Mouse (Mus musculus): ENCODE data around the gene Jagn1. TPM values are rescaled to one million over a fixed set of nuclear protein-coding genes. Genes with fewer than 3 reads are reported as not detected.

The Jagn1 gene
- polyA plus RNA-seq, 1 experiment from 2014 or later = 111 TPM

DNA sequence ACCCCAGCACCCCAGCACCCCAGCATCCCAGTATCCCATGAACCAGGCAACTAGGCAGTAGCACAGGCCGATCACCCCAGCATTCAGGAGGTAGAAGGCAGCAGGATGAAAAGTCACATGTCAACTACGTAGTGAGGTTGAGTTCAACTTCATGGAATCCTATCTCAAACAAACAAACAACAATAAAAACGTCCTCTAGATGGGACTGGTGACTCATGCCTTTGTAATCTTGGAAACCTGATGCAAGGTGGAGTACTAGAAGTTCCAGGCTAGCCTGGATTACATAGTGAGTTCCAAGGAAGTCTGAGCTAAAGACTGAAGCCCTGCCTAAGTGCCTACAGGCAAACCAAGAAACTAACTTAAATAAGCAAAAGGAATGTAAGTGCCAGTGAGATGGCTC is 11.5 kb upstream of the Jagn1 start:
- no peak overlapping the region for H3K27ac ChIP-seq
- DNase-seq (ENCODE audit: low spot score) = no peak
- H3K4me3 ChIP-seq (replicated peaks; ENCODE audit: low read depth, low read length) = no peak overlapping the region
- TF ChIP-seq CTCF (IDR thresholded peaks at IDR 0.05; ENCODE audit: low read depth) = no peak
- H3K9me3 ChIP-seq (replicated peaks; ENCODE audit: low read length) = no peaks in the 10 kb centered on the region
- ATAC-seq (replicated peaks; ENCODE audit: low FRiP score, low read depth) = no peak
- H3K36me3 ChIP-seq (ENCODE audit: insufficient read depth, low read length) = no peaks in the 10 kb centered on the region
- H3K9ac ChIP-seq (ENCODE audit: low read depth, low read length) = no peak overlapping the region
- 41% methylated on average over 3 of the region's 3 CpGs for WGBS
- H3K4me2 ChIP-seq (ENCODE audit: low read length) = no peak overlapping the region
- H3K4me1 ChIP-seq (replicated peaks; ENCODE audit: insufficient read depth, low read length) = no peaks in the 10 kb centered on the region
- no peaks in the 10 kb centered on the region for H3K27me3 ChIP-seq (ENCODE audit: insufficient read depth, low read length)

DNA sequence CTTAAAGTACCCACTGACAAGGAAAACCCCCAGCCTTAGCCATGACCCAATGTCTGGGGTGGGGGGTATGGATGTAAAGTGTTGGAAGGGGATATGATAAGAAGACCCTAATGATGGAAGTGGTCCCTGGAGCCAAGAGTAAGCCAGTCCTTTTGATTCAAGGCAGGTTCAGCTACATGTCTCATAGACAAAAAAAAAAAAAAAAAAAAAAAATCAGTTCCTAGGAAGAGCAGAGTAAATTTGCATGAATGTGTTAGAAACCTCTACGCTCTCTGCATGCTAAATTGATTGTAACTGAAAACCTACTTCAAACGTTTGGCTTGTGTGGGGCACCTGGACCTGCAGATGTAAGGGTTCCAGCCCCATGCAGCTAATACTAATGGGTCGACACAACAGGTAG is 10.6 kb upstream of the Jagn1 start:
- DNase-seq (ENCODE audit: low spot score) = no peak
- WGBS = 45% methylated on average over 3 of the region's 3 CpGs
- Histone ChIP-seq H3K36me3 (ENCODE audit: insufficient read depth, low read length) (no peaks in the 10 kb centered on the region), H3K27ac (no peak overlapping the region), H3K9ac (ENCODE audit: low read depth, low read length) (no peak overlapping the region), H3K4me3 (replicated peaks; ENCODE audit: low read depth, low read length) (no peak overlapping the region), H3K27me3 (ENCODE audit: insufficient read depth, low read length) (no peaks in the 10 kb centered on the region), H3K9me3 (replicated peaks; ENCODE audit: low read length) (no peaks in the 10 kb centered on the region), H3K4me2 (ENCODE audit: low read length) (no peak overlapping the region), H3K4me1 (replicated peaks; ENCODE audit: insufficient read depth, low read length) (no peaks in the 10 kb centered on the region)
- TF ChIP-seq CTCF (IDR thresholded peaks at IDR 0.05; ENCODE audit: low read depth) = no peak
- ATAC-seq (replicated peaks; ENCODE audit: low FRiP score, low read depth) = no peak

DNA sequence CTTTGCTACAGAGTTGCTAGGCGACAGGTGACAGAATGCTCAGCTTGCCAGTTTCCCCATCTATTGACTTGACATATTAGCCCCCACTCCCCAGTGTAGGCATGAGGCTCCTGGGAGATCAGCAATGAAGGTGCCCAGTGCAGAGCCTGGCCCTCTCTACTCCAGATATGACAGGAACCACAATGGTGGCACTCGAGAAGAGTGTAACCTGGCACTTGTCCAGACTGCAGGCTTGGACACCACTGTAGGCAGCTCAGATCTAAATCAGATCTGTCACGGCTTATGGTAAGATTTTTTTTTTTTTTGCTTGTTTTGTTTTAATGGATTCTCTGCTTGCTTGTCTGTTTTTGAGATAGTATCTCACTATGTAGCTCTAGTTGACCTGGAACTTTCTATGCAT is 8.7 kb upstream of the Jagn1 start:
- Histone ChIP-seq H3K36me3 (ENCODE audit: insufficient read depth, low read length) (no peaks in the 10 kb centered on the region), H3K9me3 (replicated peaks; ENCODE audit: low read length) (no peaks in the 10 kb centered on the region), H3K4me1 (replicated peaks; ENCODE audit: insufficient read depth, low read length) (no peaks in the 10 kb centered on the region), H3K4me3 (replicated peaks; ENCODE audit: low read depth, low read length) (no peak overlapping the region), H3K27ac (no peak overlapping the region), H3K4me2 (ENCODE audit: low read length) (no peak overlapping the region), H3K27me3 (ENCODE audit: insufficient read depth, low read length) (no peaks in the 10 kb centered on the region), H3K9ac (ENCODE audit: low read depth, low read length) (no peak overlapping the region)
- no peak for DNase-seq (ENCODE audit: low spot score)
- 69% methylated on average over 3 of the region's 3 CpGs for WGBS
- ATAC-seq (replicated peaks; ENCODE audit: low FRiP score, low read depth) = no peak
- no peak for TF ChIP-seq CTCF (IDR thresholded peaks at IDR 0.05; ENCODE audit: low read depth)

DNA sequence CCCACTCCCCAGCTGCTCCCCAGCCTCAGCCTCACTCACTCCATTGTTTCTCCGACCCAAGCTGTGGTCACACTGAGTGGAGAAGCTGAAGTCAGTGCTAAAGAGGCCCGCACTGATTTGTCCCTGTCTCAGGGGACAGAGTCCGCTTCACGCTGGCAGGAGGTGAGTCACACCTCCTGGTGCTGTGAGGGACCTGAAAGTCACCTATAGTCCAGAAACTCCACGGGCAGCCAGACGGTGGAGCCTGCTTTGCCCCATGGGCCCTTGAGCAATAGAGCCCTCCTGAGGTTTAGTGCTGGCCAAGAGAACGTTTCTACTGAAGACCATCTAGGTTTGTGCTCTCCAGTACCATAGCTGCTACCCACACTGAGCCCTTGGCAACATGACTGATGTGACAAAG is 7.7 kb upstream of the Jagn1 start:
- WGBS = 67% methylated on average over 7 of the region's 7 CpGs

DNA sequence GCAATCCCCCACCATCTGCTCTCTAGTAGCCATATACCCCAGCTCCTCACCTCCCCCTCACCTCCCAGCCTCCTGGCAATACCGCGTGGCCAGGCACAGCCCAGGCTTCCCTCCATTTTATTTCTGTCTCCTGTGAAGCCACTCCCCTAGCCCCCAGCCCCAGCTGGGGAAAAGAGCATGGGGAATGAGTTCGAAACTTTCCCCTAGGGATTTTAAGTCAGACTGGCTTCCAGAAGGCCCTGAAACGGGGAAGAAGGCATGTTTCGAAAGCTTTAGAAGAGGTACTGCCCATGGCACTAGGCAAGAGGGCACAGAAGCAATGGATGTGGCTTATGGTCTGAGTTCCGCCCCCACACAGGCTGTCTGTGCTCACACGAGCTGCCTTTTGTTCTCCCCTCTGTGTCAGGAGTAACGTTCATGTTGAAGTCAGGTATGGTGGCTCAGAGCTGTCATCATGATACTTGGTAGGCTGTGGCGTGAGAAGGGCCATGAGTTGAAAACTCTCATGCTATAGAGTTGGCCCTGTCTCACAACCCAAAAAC is 6.6 kb upstream of the Jagn1 start, which contains the start of gene Cidec:
TSS of gene Cidec (minus strand) at position 97 of the 542 bp plus-strand sequence.
- Histone ChIP-seq H3K4me3 (replicated peaks; ENCODE audit: low read depth, low read length) (no peak within 1 kb of the TSS), H3K27ac (no peak within 1 kb of the TSS), H3K9ac (ENCODE audit: low read depth, low read length) (no peak within 1 kb of the TSS), H3K4me2 (ENCODE audit: low read length) (no peak within 1 kb of the TSS), H3K36me3 (ENCODE audit: insufficient read depth, low read length) (no peaks in the 10 kb centered on the region), H3K4me1 (replicated peaks; ENCODE audit: insufficient read depth, low read length) (no peaks in the 10 kb centered on the region), H3K27me3 (ENCODE audit: insufficient read depth, low read length) (no peaks in the 10 kb centered on the region), H3K9me3 (replicated peaks; ENCODE audit: low read length) (no peaks in the 10 kb centered on the region)
- 74% methylated on average over 9 of the region's 9 CpGs for WGBS
- no peak for TF ChIP-seq CTCF (IDR thresholded peaks at IDR 0.05; ENCODE audit: low read depth)
- DNase-seq (ENCODE audit: low spot score) = no peak
- no peak for ATAC-seq (replicated peaks; ENCODE audit: low FRiP score, low read depth)

More for the DNA sequence above, 7.7 kb upstream of the Jagn1 start:
- Histone ChIP-seq H3K27ac (no peak overlapping the region), H3K4me3 (replicated peaks; ENCODE audit: low read depth, low read length) (no peak overlapping the region), H3K9me3 (replicated peaks; ENCODE audit: low read length) (no peaks in the 10 kb centered on the region), H3K27me3 (ENCODE audit: insufficient read depth, low read length) (no peaks in the 10 kb centered on the region), H3K4me2 (ENCODE audit: low read length) (no peak overlapping the region), H3K4me1 (replicated peaks; ENCODE audit: insufficient read depth, low read length) (no peaks in the 10 kb centered on the region), H3K36me3 (ENCODE audit: insufficient read depth, low read length) (no peaks in the 10 kb centered on the region), H3K9ac (ENCODE audit: low read depth, low read length) (no peak overlapping the region)
- DNase-seq (ENCODE audit: low spot score) (no peak), ATAC-seq (replicated peaks; ENCODE audit: low FRiP score, low read depth) (no peak)
- TF ChIP-seq CTCF (IDR thresholded peaks at IDR 0.05; ENCODE audit: low read depth) = no peak

DNA sequence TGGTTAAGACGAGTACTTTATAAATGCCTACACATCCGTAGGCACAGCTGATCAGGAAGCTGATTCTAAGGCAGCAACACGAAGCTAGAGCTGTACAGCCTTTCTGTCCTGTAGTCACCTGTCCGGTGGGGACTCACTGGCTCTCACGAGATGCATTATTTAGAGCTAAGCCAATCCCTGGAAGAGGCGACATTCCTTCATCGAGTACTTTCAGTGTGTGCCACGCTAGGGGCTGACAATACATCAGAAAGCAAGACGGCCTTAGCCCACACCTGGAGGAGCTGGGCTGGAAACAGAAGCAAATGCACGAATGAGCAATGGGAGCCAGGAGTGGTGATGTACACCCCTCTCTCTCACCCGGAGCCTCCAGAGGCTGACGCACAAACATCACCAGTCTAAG is 5.2 kb upstream of the Jagn1 start:
- H3K27me3 ChIP-seq (ENCODE audit: insufficient read depth, low read length) = no peaks in the 10 kb centered on the region
- WGBS = 68% methylated on average over 12 of the region's 12 CpGs
- H3K36me3 ChIP-seq (ENCODE audit: insufficient read depth, low read length) = no peaks in the 10 kb centered on the region
- H3K9me3 ChIP-seq (replicated peaks; ENCODE audit: low read length) = no peaks in the 10 kb centered on the region
- DNase-seq (ENCODE audit: low spot score) (no peak), ATAC-seq (replicated peaks; ENCODE audit: low FRiP score, low read depth) (no peak)
- H3K4me1 ChIP-seq (replicated peaks; ENCODE audit: insufficient read depth, low read length) = no peaks in the 10 kb centered on the region
- no peak overlapping the region for H3K27ac ChIP-seq
- TF ChIP-seq CTCF (IDR thresholded peaks at IDR 0.05; ENCODE audit: low read depth) = no peak
- no peak overlapping the region for H3K4me2 ChIP-seq (ENCODE audit: low read length)
- H3K9ac ChIP-seq (ENCODE audit: low read depth, low read length) = no peak overlapping the region
- no peak overlapping the region for H3K4me3 ChIP-seq (replicated peaks; ENCODE audit: low read depth, low read length)

Measured in kidney, postnatal 0 days (tissue).